Mouse (Mus musculus) limb, embryonic 14.5 days (tissue): Measurements from ENCODE around the gene Mcrip1. TPM values are rescaled to one million over a fixed set of nuclear protein-coding genes. Genes with fewer than 3 reads are reported as not detected.

ENCODE experiments used
- ATAC-seq: fragments of 200-750 bp; cut with Nextera tagmentation; 2 replicates; pipeline ENCODE4 v1.8.0; 2017; ENCODE audit warnings: low read depth, moderate number of reproducible peaks, moderate TSS enrichment; ENCODE audit not compliant: low FRiP score
- DNase-seq: peaks from one replicate; pipeline ENCODE4 v3.0.0-alpha.2; 2015; ENCODE audit warnings: low spot score
- H3K27ac ChIP-seq: fragments of 300-500 bp; sonication (generic); replicated peaks from 2 replicates; pipeline ENCODE4 v1.5.1; 2014; ENCODE audit warnings: low read depth, mild to moderate bottlenecking, low read length, moderate library complexity, mixed read lengths
- H3K27me3 ChIP-seq: fragments of 300-500 bp; sonication (generic); 2 replicates; pipeline ENCODE4 v1.6.1; 2014; ENCODE audit warnings: low read length, mixed read lengths; ENCODE audit not compliant: control insufficient read depth, insufficient read depth
- H3K36me3 ChIP-seq: fragments of 300-500 bp; sonication (generic); 2 replicates; pipeline ENCODE4 v1.6.1; 2014; ENCODE audit warnings: mild to moderate bottlenecking, low read length, moderate library complexity, mixed read lengths; ENCODE audit not compliant: control insufficient read depth, insufficient read depth
- H3K4me1 ChIP-seq: fragments of 300-500 bp; sonication (generic); 2 replicates; pipeline ENCODE4 v1.6.1; 2014; ENCODE audit warnings: antibody characterized with exemption, low read length, mixed read lengths; ENCODE audit not compliant: control insufficient read depth, insufficient read depth
- H3K4me2 ChIP-seq: fragments of 300-500 bp; sonication (generic); replicated peaks from 2 replicates; pipeline ENCODE4 v1.6.1; 2014; ENCODE audit warnings: low read depth, mild to moderate bottlenecking, low read length, moderate library complexity; ENCODE audit not compliant: severe bottlenecking
- H3K4me3 ChIP-seq: fragments of 300-500 bp; sonication (generic); replicated peaks from 2 replicates; pipeline ENCODE4 v1.5.1; 2014; ENCODE audit warnings: low read length
- H3K9ac ChIP-seq: fragments of 300-500 bp; sonication (generic); 2 replicates; pipeline ENCODE4 v1.6.1; 2014; ENCODE audit warnings: mild to moderate bottlenecking, low read depth, low read length, moderate library complexity; ENCODE audit not compliant: severe bottlenecking
- H3K9me3 ChIP-seq: fragments of 300-500 bp; sonication (generic); 2 replicates; pipeline ENCODE4 v1.6.1; 2016; ENCODE audit warnings: low read length; ENCODE audit not compliant: control insufficient read depth
- POLR2A ChIP-seq: fragments of 200-500 bp; IDR thresholded peaks from 2 replicates; pipeline ENCODE4 v1.8.0; 2012; ENCODE audit warnings: inconsistent platforms, mild to moderate bottlenecking, moderate library complexity, borderline replicate concordance; ENCODE audit not compliant: insufficient read depth, insufficient read length; ENCODE audit errors: extremely low read depth
- WGBS: fragments of 180-500 bp; shearing (Covaris S2); extraction: QIAGEN DNeasy Blood & Tissue Kit; methylation state at CpG from one replicate; pipeline ENCODE4 v1.1.7; 2014; 5-methylcytosine and 5-hydroxymethylcytosine counted together
- polyA plus RNA-seq, 2 experiments: library from polyadenylated mRNA; depleted of rRNA in 1 of 2; stranded (reverse) in 1 of 2; unstranded in 1 of 2; fragments of >200 nt; fragmentation: Nextera tagmentation in 1 of 2; extraction: Ambion mirVana in 1 of 2; gene quantifications; 2 replicates each; pipeline versions ENCODE4 v1.2.1 to v1.2.3; 2012 to 2014

The Mcrip1 gene
- polyA plus RNA-seq, 2 experiments, result 203 to 271 TPM

DNA sequence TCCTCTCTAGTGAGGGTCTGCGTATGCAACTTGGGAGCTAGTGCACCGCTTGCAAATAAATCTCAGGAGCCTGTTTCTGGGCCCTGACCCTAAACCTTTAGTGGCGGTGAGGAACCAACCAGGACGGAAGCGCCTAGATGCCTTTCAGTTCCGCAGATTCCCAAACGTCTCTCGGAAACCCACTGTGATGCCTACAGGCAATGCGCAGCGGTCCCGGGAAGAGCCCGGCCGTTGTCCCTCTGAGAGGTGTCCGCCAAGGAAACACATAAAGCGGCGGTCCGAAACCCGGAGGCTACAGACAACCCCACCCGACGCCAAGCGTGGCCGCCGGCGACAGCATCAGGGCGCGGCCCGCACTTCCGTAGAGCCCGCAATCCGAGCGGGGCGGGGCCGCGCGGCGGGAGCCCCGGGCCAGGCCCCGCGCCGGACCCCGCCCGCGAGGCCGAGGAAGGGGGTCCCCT lies 31.4 kb upstream of the Mcrip1 start:
- Histone ChIP-seq H3K36me3 (peaks cover 46% of the 10 kb centered on the region), H3K27me3 (no peaks in the 10 kb centered on the region), H3K27ac (peak overlapping the region; percentile 93), H3K4me2 (peak overlapping the region; percentile 96), H3K9ac (peak overlapping the region; percentile 85), H3K4me3 (peak overlapping the region; percentile 82), H3K4me1 (peaks cover 21% of the 10 kb centered on the region), H3K9me3 (no peaks in the 10 kb centered on the region)
- peak; percentile 38 for ATAC-seq
- WGBS, result 5% methylated on average over 21 of the region's 44 CpGs
- TF ChIP-seq POLR2A, result no peak
- no peak for DNase-seq

DNA sequence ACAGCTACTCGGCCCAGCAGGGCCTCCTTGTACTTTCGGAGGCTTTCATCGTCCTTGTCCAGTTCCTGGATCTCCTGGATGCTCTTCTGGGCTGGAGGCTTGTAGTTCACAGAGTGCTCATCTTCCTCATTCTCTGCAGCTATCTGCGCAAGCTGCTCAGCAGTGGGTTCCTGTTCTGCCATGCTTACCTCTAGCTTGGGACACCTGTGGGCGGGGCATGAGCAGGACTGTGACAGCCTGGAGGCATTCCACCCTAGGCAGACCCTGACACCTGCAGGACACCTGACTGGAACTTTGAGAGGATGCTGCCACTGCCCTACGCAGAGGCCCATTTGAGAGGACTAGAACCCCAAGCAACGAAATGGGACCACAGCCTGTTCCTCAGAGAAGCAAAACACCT lies 30.7 kb upstream of the Mcrip1 start:
- H3K36me3 ChIP-seq, result peaks cover 40% of the 10 kb centered on the region
- H3K4me2 ChIP-seq, result peak overlapping the region; percentile 96
- peak overlapping the region; percentile 82 for H3K4me3 ChIP-seq
- DNase-seq (no peak), ATAC-seq (no peak)
- TF ChIP-seq POLR2A, result no peak
- peaks cover 21% of the 10 kb centered on the region for H3K4me1 ChIP-seq
- H3K27me3 ChIP-seq, result no peaks in the 10 kb centered on the region
- H3K9ac ChIP-seq, result peak overlapping the region; percentile 85
- no peaks in the 10 kb centered on the region for H3K9me3 ChIP-seq
- WGBS, result 59% methylated on average over 7 of the region's 7 CpGs
- H3K27ac ChIP-seq, result peak overlapping the region; percentile 93

DNA sequence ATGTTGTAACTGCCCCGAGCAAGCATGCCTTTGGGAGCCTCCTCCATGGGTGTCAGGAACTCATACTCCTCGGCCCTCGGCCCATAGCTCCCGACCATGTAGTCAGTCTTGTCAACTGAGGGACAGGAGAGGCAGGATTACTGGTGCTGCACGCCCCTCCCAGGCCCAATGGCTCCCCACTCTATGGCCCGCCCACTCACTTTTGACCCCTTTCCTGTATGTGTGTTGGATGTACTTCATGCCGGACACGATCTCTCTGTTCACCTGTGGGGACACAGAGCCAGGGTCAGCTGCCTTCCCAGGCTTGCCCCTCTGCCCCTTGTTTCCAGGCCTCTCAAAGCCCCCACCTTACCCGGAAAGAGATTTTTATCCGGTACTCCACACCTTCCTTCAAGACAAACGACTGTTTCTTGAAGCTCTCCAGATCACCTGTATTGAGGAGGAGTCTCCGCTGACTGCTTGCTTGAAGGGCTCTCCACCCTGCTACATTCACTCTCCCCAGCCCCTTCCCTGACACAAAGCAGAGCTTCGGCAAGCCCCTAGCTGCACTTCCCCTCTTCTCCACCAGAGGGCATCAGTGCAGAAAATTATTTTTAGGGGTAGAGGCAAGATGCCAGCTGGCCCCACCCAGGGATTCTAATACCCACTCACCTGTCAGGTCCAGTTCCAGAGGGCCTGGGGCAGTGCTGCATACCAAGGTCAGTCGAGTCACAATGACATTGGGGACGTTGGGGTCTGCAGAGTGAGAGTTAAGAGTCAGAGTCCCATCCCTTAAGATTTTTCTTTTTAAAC lies 30.0 kb upstream of the Mcrip1 start:
- Histone ChIP-seq H3K36me3 (peaks cover 39% of the 10 kb centered on the region), H3K9ac (peak overlapping the region; percentile 85), H3K4me3 (peak overlapping the region; percentile 82), H3K27me3 (no peaks in the 10 kb centered on the region), H3K4me1 (peaks cover 22% of the 10 kb centered on the region), H3K27ac (no peak overlapping the region), H3K9me3 (no peaks in the 10 kb centered on the region), H3K4me2 (peak overlapping the region; percentile 96)
- WGBS, result 59% methylated on average over 15 of the region's 15 CpGs
- DNase-seq (peak; percentile 73), ATAC-seq (no peak)
- no peak for TF ChIP-seq POLR2A

DNA sequence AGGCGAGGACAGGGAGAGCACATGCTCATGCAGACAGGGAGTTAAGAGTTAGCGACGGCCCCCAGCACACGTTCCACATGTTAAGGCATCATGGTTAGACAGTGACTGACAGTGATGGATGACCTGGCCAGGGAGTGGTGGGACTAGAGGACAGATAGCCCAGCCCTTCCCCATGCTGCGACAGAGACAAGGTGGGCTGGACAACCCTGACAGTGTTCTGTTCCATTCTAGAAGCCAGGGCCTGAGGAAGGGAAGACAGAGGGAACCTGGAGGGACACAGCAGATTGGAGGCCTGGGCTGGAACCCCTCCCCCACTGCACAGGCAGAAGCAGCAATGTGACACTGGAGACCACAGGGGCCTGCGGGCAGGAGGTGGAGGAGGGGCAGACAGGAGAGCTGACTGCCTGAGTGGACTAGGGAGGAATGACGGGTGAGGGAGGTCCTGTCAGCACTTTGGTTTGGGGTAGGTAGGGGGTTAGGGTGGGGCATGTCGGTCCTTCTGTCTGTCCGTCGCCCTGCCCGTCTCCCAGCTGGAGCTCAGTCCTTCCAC lies 29.2 kb upstream of the Mcrip1 start:
- no peaks in the 10 kb centered on the region for H3K27me3 ChIP-seq
- H3K9ac ChIP-seq, result 0 out of 2 replicates have a peak overlapping the region, but pooled peaks have one; percentile 85
- no peak for DNase-seq
- H3K27ac ChIP-seq, result no peak overlapping the region
- TF ChIP-seq POLR2A, result no peak
- H3K4me2 ChIP-seq, result no peak overlapping the region
- WGBS, result 80% methylated on average over 11 of the region's 11 CpGs
- no peak overlapping the region for H3K4me3 ChIP-seq
- H3K4me1 ChIP-seq, result peaks cover 25% of the 10 kb centered on the region
- H3K9me3 ChIP-seq, result no peaks in the 10 kb centered on the region
- ATAC-seq, result no peak
- peaks cover 34% of the 10 kb centered on the region for H3K36me3 ChIP-seq

DNA sequence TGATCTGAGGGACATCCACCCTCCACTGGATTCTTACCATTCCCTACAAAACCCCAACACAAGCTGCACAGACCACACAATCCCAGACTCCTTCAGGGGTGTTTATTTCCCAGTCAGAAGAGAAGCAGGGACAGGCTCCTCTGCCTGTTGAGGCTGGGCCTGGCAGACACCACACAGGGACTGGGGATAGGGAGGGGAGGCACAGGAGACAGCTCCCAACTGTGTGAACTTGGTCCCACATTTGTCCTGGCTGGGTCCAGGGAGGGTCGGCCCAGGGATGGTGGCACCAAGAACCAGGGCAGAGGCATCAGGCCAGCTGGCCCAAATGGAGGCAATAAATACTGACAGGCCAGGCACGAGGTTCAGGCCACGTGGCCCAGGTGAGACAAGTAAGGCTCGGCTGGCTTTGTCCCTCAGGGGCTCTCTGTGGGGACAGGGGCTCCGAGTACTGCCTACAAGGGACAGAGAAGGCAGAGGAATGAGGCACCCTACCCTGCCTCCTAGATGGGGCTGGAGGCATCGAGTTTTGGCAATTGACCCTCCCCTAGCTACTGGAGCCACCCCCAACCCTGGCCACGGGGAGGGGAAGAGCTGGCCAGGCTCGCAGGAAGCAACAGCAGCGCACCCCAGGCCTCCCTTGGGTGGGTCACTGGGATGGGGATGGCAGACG lies 28.6 kb upstream of the Mcrip1 start:
- Histone ChIP-seq H3K27me3 (no peaks in the 10 kb centered on the region), H3K27ac (no peak overlapping the region), H3K4me1 (peaks cover 25% of the 10 kb centered on the region), H3K9ac (0 out of 2 replicates have a peak overlapping the region, but pooled peaks have one; percentile 4), H3K36me3 (peaks cover 33% of the 10 kb centered on the region), H3K9me3 (no peaks in the 10 kb centered on the region), H3K4me3 (no peak overlapping the region), H3K4me2 (no peak overlapping the region)
- DNase-seq (no peak), ATAC-seq (no peak)
- 83% methylated on average over 10 of the region's 10 CpGs for WGBS
- TF ChIP-seq POLR2A, result no peak
